Mouse (Mus musculus): ENCODE measurements around the gene Stox2. TPM values are rescaled to one million over a fixed set of nuclear protein-coding genes. Genes with fewer than 3 reads are reported as not detected.
A peak's percentile ranks its signal among the peaks of the same experiment; 100 is the strongest.
"Not testable (repeated sequence)": the region's sequence is repeated elsewhere in the genome, so short reads cannot be mapped to it uniquely, and the experiment has no call there.

The Stox2 gene
- 33.5 and 36.7 TPM in 2 replicates for polyA plus RNA-seq (2015; fragmentation: Nextera tagmentation; extraction: Ambion mirVana)

GRCm38 (mm10) chr8:47446312-47447046 lies at the start of gene Stox2:
Stox2 (minus strand) TSS chr8:47446362.
- H3K9ac ChIP-seq, result no peak within 1 kb of the TSS
- H3K4me1 ChIP-seq (replicated peaks), result no peaks in the 10 kb centered on the region
- H3K36me3 ChIP-seq, result no peaks in the 10 kb centered on the region
- ATAC-seq (ENCODE audit: low read depth), result no peak
- no peak within 1 kb of the TSS for H3K27ac ChIP-seq (replicated peaks)
- H3K27me3 ChIP-seq, result no peaks in the 10 kb centered on the region
- WGBS, result 77% methylated on average over 19 of the region's 19 CpGs
- no peak within 1 kb of the TSS for H3K4me3 ChIP-seq
- H3K9me3 ChIP-seq, result peaks cover 8% of the 10 kb centered on the region; the same call in 1 of the 2 replicates
- H3K4me2 ChIP-seq, result no peak within 1 kb of the TSS

- ATAC-seq (ENCODE audit: low read depth), result no peak
- Histone ChIP-seq H3K4me1 (replicated peaks) (no peaks in the 10 kb centered on the region), H3K36me3 (peaks cover 98% of the 10 kb centered on the region), H3K9me3 (no peaks in the 10 kb centered on the region), H3K4me3 (no peak overlapping the region), H3K27ac (replicated peaks) (no peak overlapping the region), H3K4me2 (no peak overlapping the region), H3K27me3 (no peaks in the 10 kb centered on the region), H3K9ac (no peak overlapping the region)
- WGBS, result 88% methylated on average over 6 of the region's 6 CpGs
Measured at GRCm38 (mm10) chr8:47495428-47495827, 49.3 kb upstream of the Stox2 start.

- no peak overlapping the region for H3K4me3 ChIP-seq
- H3K36me3 ChIP-seq, result peaks cover 96% of the 10 kb centered on the region
- H3K27ac ChIP-seq (replicated peaks), result no peak overlapping the region
- no peak overlapping the region for H3K9ac ChIP-seq
- WGBS, result 87% methylated on average over 12 of the region's 12 CpGs
- H3K4me2 ChIP-seq, result no peak overlapping the region
- no peaks in the 10 kb centered on the region for H3K4me1 ChIP-seq (replicated peaks)
- no peaks in the 10 kb centered on the region for H3K27me3 ChIP-seq
- ATAC-seq (ENCODE audit: low read depth), result no peak
- no peaks in the 10 kb centered on the region for H3K9me3 ChIP-seq
Measured at GRCm38 (mm10) chr8:47494602-47495153, 48.5 kb upstream of the Stox2 start.

GRCm38 (mm10) chr8:47493106-47493505 lies 46.9 kb upstream of the Stox2 start:
- WGBS, result 94% methylated on average over 12 of the region's 12 CpGs
- Histone ChIP-seq H3K27me3 (no peaks in the 10 kb centered on the region), H3K36me3 (peaks cover 90% of the 10 kb centered on the region), H3K27ac (replicated peaks) (no peak overlapping the region), H3K9me3 (no peaks in the 10 kb centered on the region), H3K4me1 (replicated peaks) (no peaks in the 10 kb centered on the region), H3K4me3 (no peak overlapping the region), H3K9ac (no peak overlapping the region), H3K4me2 (no peak overlapping the region)
- ATAC-seq (ENCODE audit: low read depth), result no peak

GRCm38 (mm10) chr8:47487231-47487630 lies 41.1 kb upstream of the Stox2 start:
- no peak overlapping the region for H3K4me3 ChIP-seq
- H3K36me3 ChIP-seq, result peaks cover 54% of the 10 kb centered on the region
- no peaks in the 10 kb centered on the region for H3K27me3 ChIP-seq
- H3K4me1 ChIP-seq (replicated peaks), result no peaks in the 10 kb centered on the region
- ATAC-seq (ENCODE audit: low read depth), result no peak
- no peak overlapping the region for H3K9ac ChIP-seq
- 91% methylated on average over 3 of the region's 3 CpGs for WGBS
- H3K27ac ChIP-seq (replicated peaks), result no peak overlapping the region
- H3K9me3 ChIP-seq, result no peaks in the 10 kb centered on the region; the same call in 1 of the 2 replicates
- no peak overlapping the region for H3K4me2 ChIP-seq

- WGBS, result 55% methylated on average over 12 of the region's 12 CpGs
- no peaks in the 10 kb centered on the region; the same call in 1 of the 2 replicates for H3K9me3 ChIP-seq
Measured at GRCm38 (mm10) chr8:47482354-47483071, 36.4 kb upstream of the Stox2 start.

GRCm38 (mm10) chr8:47480039-47480438 lies 33.9 kb upstream of the Stox2 start:
- 72% methylated on average over 7 of the region's 7 CpGs for WGBS
- Histone ChIP-seq H3K27me3 (no peaks in the 10 kb centered on the region), H3K4me2 (no peak overlapping the region), H3K27ac (replicated peaks) (no peak overlapping the region), H3K36me3 (peaks cover 11% of the 10 kb centered on the region; the same call in 1 of the 2 replicates), H3K9me3 (no peaks in the 10 kb centered on the region), H3K9ac (no peak overlapping the region), H3K4me3 (no peak overlapping the region), H3K4me1 (replicated peaks) (0 out of 2 replicates have a peak, but pooled peaks cover 3% of the 10 kb centered on the region)
- ATAC-seq (ENCODE audit: low read depth), result 0 out of 2 replicates have a peak, but pooled peaks have one; percentile 32

More at GRCm38 (mm10) chr8:47482354-47483071, 36.4 kb upstream of the Stox2 start:
- Histone ChIP-seq H3K4me1 (replicated peaks) (0 out of 2 replicates have a peak, but pooled peaks cover 3% of the 10 kb centered on the region), H3K27ac (replicated peaks) (no peak overlapping the region), H3K4me2 (no peak overlapping the region), H3K9ac (no peak overlapping the region), H3K27me3 (no peaks in the 10 kb centered on the region), H3K4me3 (no peak overlapping the region), H3K36me3 (peaks cover 20% of the 10 kb centered on the region)
- no peak for ATAC-seq (ENCODE audit: low read depth)

- no peaks in the 10 kb centered on the region for H3K27me3 ChIP-seq
- H3K9ac ChIP-seq, result no peak overlapping the region
- no peak overlapping the region for H3K27ac ChIP-seq (replicated peaks)
- H3K4me2 ChIP-seq, result no peak overlapping the region
- 72% methylated on average over 10 of the region's 10 CpGs for WGBS
- no peaks in the 10 kb centered on the region for H3K36me3 ChIP-seq
- H3K4me1 ChIP-seq (replicated peaks), result no peaks in the 10 kb centered on the region
- H3K9me3 ChIP-seq, result peaks cover 5% of the 10 kb centered on the region
- H3K4me3 ChIP-seq, result no peak overlapping the region
- no peak for ATAC-seq (ENCODE audit: low read depth)
Measured at GRCm38 (mm10) chr8:47461650-47462049, 15.5 kb upstream of the Stox2 start.

GRCm38 (mm10) chr8:47459216-47459749 lies 13.1 kb upstream of the Stox2 start:
- Histone ChIP-seq H3K9me3 (peaks cover 5% of the 10 kb centered on the region), H3K36me3 (no peaks in the 10 kb centered on the region), H3K27ac (replicated peaks) (no peak overlapping the region), H3K4me1 (replicated peaks) (no peaks in the 10 kb centered on the region), H3K4me3 (no peak overlapping the region), H3K4me2 (no peak overlapping the region), H3K27me3 (no peaks in the 10 kb centered on the region), H3K9ac (no peak overlapping the region)
- WGBS, result 89% methylated on average over 6 of the region's 6 CpGs
- ATAC-seq (ENCODE audit: low read depth), result no peak

- H3K27me3 ChIP-seq, result no peaks in the 10 kb centered on the region
- H3K4me1 ChIP-seq (replicated peaks), result no peaks in the 10 kb centered on the region
- no peaks in the 10 kb centered on the region for H3K36me3 ChIP-seq
- peaks cover 5% of the 10 kb centered on the region for H3K9me3 ChIP-seq
- whole genome bisulfite sequencing, result 94% methylated on average over 10 of the region's 10 CpGs
- no peak overlapping the region for H3K9ac ChIP-seq
- H3K4me3 ChIP-seq, result no peak overlapping the region
- no peak overlapping the region for H3K4me2 ChIP-seq
- no peak for ATAC-seq (ENCODE audit: low read depth)
- H3K27ac ChIP-seq (replicated peaks), result no peak overlapping the region
Measured at GRCm38 (mm10) chr8:47458591-47458990, 12.4 kb upstream of the Stox2 start.

- H3K9me3 ChIP-seq; H3K36me3 ChIP-seq; H3K27ac ChIP-seq (replicated peaks); H3K4me3 ChIP-seq; ATAC-seq (ENCODE audit: low read depth); H3K4me1 ChIP-seq (replicated peaks); H3K27me3 ChIP-seq; H3K9ac ChIP-seq; H3K4me2 ChIP-seq: not testable (repeated sequence)
- 98% methylated on average over 2 of the region's 2 CpGs for WGBS
Measured at GRCm38 (mm10) chr8:47449211-47449610, 3.0 kb upstream of the Stox2 start.

- no peak overlapping the region for H3K4me3 ChIP-seq
- 0 out of 2 replicates have a peak, but pooled peaks cover 4% of the 10 kb centered on the region for H3K4me1 ChIP-seq (replicated peaks)
- H3K9ac ChIP-seq, result no peak overlapping the region
- no peaks in the 10 kb centered on the region for H3K27me3 ChIP-seq
- no peak overlapping the region for H3K4me2 ChIP-seq
- H3K36me3 ChIP-seq, result no peaks in the 10 kb centered on the region
- 62% methylated on average over 12 of the region's 12 CpGs for WGBS
- no peak for ATAC-seq (ENCODE audit: low read depth)
- H3K9me3 ChIP-seq, result no peaks in the 10 kb centered on the region
- H3K27ac ChIP-seq (replicated peaks), result no peak overlapping the region
Measured at GRCm38 (mm10) chr8:47439271-47439670, 6.9 kb downstream of the Stox2 start.
